Mouse (Mus musculus) NIH3T3 (cell line): ENCODE results near the gene Emc7.

Source experiments
- DNase-seq: peaks from one replicate; pipeline ENCODE4 v3.0.0-alpha.2; 2012; ENCODE audit warnings: low read depth

Gene Emc7

DNA sequence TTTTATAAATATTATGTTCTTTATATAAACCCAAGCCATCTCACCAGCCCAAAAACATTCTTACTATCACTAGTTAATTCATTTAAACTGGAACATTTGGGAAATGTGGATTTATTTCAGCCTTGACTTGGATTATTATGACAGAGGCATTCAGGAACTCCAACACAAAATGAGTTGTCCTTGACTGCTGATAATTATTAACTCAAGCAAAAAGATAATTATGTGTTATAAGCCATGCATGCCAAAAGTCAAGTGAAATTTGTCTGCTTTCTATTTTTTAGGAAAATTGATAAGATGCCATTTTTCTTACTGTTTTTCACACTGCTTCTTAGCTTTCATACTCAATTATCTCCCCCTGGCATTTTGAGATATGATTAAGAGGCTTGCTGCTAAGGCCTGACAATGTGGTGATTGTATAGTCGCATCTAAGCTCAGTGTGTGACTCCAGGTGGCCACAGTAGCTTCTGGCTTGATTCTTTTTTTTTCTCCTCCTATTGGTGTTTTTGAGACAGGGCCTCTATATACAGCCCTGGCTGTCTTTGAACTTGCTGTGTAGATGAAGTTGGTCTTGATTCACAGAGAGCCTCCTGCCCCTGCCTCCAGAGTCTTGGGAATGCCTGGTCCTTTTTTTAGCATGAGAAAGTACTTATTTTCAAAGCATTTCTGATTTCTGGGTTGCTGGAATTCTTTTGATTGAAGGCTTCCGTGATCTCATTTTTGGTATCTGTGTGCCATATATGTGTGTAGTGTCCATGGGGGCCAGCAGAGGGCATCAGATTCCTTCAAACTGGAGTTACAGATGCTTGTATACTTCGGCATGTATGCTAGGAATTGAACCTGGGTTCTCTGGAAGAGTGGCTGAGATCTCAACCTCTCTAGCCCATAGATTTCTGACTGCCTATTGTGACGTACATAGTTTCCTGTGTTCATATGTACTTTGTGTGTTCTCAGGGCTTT, 66.0 kb downstream of the Emc7 start:
- DNase-seq = no peak
